Mouse (Mus musculus) neutrophil, adult 5-6 weeks (primary cell): ENCODE measurements around the gene Hist1h2bh. TPM values are rescaled to one million over a fixed set of nuclear protein-coding genes. Genes with fewer than 3 reads are reported as not detected.

Experiments
- ATAC-seq: fragments of 151-379, 151-347 bp; 2 replicates; pipeline ENCODE4 v1.8.0; 2017; ENCODE audit warnings: mild to moderate bottlenecking, moderate TSS enrichment; ENCODE audit not compliant: insufficient number of reproducible peaks, poor library complexity, low FRiP score, severe bottlenecking; ENCODE audit errors: extremely low read depth
- total RNA-seq: library from RNA; stranded (forward); fragments of 200-1000 nt; gene quantifications from 2 replicates; pipeline ENCODE4 v1.2.3, GENCODE M21; 2017

Hist1h2bh gene
- total RNA-seq, 1 experiment from 2014 or later = 5.8 TPM

GRCm38 (mm10) chr13:23495526-23495925 lies 47.7 kb downstream of the Hist1h2bh start:
- no peak for ATAC-seq

GRCm38 (mm10) chr13:23491990-23492389 lies 51.2 kb downstream of the Hist1h2bh start:
- no peak for ATAC-seq

Other genes with a start within 250 kb of the Hist1h2bh start
- 34.4 and 34.6 TPM in 2 replicates for gene Zfp322a, start 174.2 kb downstream of the Hist1h2bh start, total RNA-seq
- 10.2 and 12.6 TPM in 2 replicates for gene Abt1, start 119.5 kb downstream of the Hist1h2bh start, total RNA-seq
- gene Btn1a1, start 77.5 kb downstream of the Hist1h2bh start, total RNA-seq = not detected in 2 replicates
- gene Btn2a2, start 54.5 kb downstream of the Hist1h2bh start, total RNA-seq = 0.25 and 0.58 TPM in 2 replicates
- gene Hist1h4h, start 12.3 kb downstream of the Hist1h2bh start, total RNA-seq = 161 and 193 TPM in 2 replicates
- 3.5 and 5.0 TPM in 2 replicates for gene Hist1h2af, start 9.5 kb downstream of the Hist1h2bh start, total RNA-seq
- not detected in 2 replicates for gene Hist1h3g, start 8.0 kb downstream of the Hist1h2bh start, total RNA-seq
- 21.9 and 24.1 TPM in 2 replicates for gene Hist1h3f, start 660 bp upstream of the Hist1h2bh start, total RNA-seq
- 15.2 and 27.6 TPM in 2 replicates for gene Hist1h4f, start 8.3 kb upstream of the Hist1h2bh start, total RNA-seq
- gene Hist1h1d, start 9.9 kb upstream of the Hist1h2bh start, total RNA-seq = 28.5 and 28.7 TPM in 2 replicates
- 50.8 and 54.4 TPM in 2 replicates for gene Hist1h3e, start 19.0 kb upstream of the Hist1h2bh start, total RNA-seq
- gene Hist1h2ae, start 27.8 kb upstream of the Hist1h2bh start, total RNA-seq = 13.6 and 18.3 TPM in 2 replicates
- 97.4 and 145 TPM in 2 replicates for gene Hist1h2bg, start 28.0 kb upstream of the Hist1h2bh start, total RNA-seq
- 32.7 and 52.5 TPM in 2 replicates for gene Hist1h2bf, start 30.8 kb upstream of the Hist1h2bh start, total RNA-seq
- 33.4 and 78.8 TPM in 2 replicates for gene Hist1h2ad, start 31.0 kb upstream of the Hist1h2bh start, total RNA-seq
- 12.9 and 13.3 TPM in 2 replicates for gene Hist1h3d, start 32.4 kb upstream of the Hist1h2bh start, total RNA-seq
- gene Hist1h4d, start 38.2 kb upstream of the Hist1h2bh start, total RNA-seq = 92.3 and 119 TPM in 2 replicates
- gene Hist1h2be, start 77.7 kb upstream of the Hist1h2bh start, total RNA-seq = 83.4 and 97.3 TPM in 2 replicates
- 201 and 211 TPM in 2 replicates for gene Hist1h1e, start 79.2 kb upstream of the Hist1h2bh start, total RNA-seq
- 18.7 and 20.1 TPM in 2 replicates for gene Hist1h2ac, start 140.6 kb upstream of the Hist1h2bh start, total RNA-seq
- gene Hist1h2bc, start 140.8 kb upstream of the Hist1h2bh start, total RNA-seq = 139 and 146 TPM in 2 replicates
- gene Hist1h1t, start 152.4 kb upstream of the Hist1h2bh start, total RNA-seq = 2.2 TPM in 1 of 2 replicates, not detected in the other
- 116 and 135 TPM in 2 replicates for gene Hist1h4c, start 155.1 kb upstream of the Hist1h2bh start, total RNA-seq
- gene Hfe, start 167.5 kb upstream of the Hist1h2bh start, total RNA-seq = 4.8 and 5.0 TPM in 2 replicates
- 712 and 764 TPM in 2 replicates for gene Hist1h1c, start 195.4 kb upstream of the Hist1h2bh start, total RNA-seq
- gene Hist1h3c, start 202.2 kb upstream of the Hist1h2bh start, total RNA-seq = 4.8 TPM in 1 of 2 replicates, not detected in the other
- gene Hist1h2bb, start 203.3 kb upstream of the Hist1h2bh start, total RNA-seq = 77.7 and 104 TPM in 2 replicates
- gene Hist1h2ab, start 207.7 kb upstream of the Hist1h2bh start, total RNA-seq = 24.9 and 28.2 TPM in 2 replicates
- gene Hist1h3b, start 208.9 kb upstream of the Hist1h2bh start, total RNA-seq = 1.2 TPM in 1 of 2 replicates, not detected in the other
- gene Hist1h4b, start 213.6 kb upstream of the Hist1h2bh start, total RNA-seq = 9.3 and 36.7 TPM in 2 replicates
- gene Hist1h4a, start 217.8 kb upstream of the Hist1h2bh start, total RNA-seq = 30.0 and 55.5 TPM in 2 replicates
- 38.6 and 45.9 TPM in 2 replicates for gene Hist1h3a, start 219.0 kb upstream of the Hist1h2bh start, total RNA-seq
- gene Hist1h1a, start 220.3 kb upstream of the Hist1h2bh start, total RNA-seq = 74.8 and 84.1 TPM in 2 replicates
- gene Trim38, start 226.5 kb upstream of the Hist1h2bh start, total RNA-seq = not detected in 2 replicates